Mouse (Mus musculus) neural tube, embryonic 11.5 days (tissue): ENCODE results near the gene Akap9. TPM values are rescaled to one million over a fixed set of nuclear protein-coding genes. Genes with fewer than 3 reads are reported as not detected.
A peak's percentile ranks its signal among the peaks of the same experiment; 100 is the strongest.
"Not testable (repeated sequence)": the region's sequence is repeated elsewhere in the genome, so short reads cannot be mapped to it uniquely, and the experiment has no call there.

Experiments used
- ATAC-seq: fragments of 200-750 bp; cut with Nextera tagmentation; 2 replicates; pipeline ENCODE4 v1.8.0; 2017; ENCODE audit warnings: moderate number of reproducible peaks, mild to moderate bottlenecking, moderate TSS enrichment, moderate library complexity; ENCODE audit not compliant: insufficient read depth, low FRiP score, low TSS enrichment
- DNase-seq: peaks from one replicate; pipeline ENCODE4 v3.0.0-alpha.2; 2015; ENCODE audit warnings: low spot score
- H3K27ac ChIP-seq: fragments of 300-500 bp; sonication (generic); 2 replicates; pipeline ENCODE4 v1.5.1; 2014; ENCODE audit warnings: low read depth, mild to moderate bottlenecking, low read length
- H3K27me3 ChIP-seq: fragments of 300-500 bp; sonication (generic); 2 replicates; pipeline ENCODE4 v1.6.1; 2014; ENCODE audit warnings: mild to moderate bottlenecking, low read length, mixed read lengths; ENCODE audit not compliant: control insufficient read depth, insufficient read depth
- H3K36me3 ChIP-seq: fragments of 300-500 bp; sonication (generic); 2 replicates; pipeline ENCODE4 v1.6.1; 2014; ENCODE audit warnings: mild to moderate bottlenecking, low read length, moderate library complexity, mixed read lengths; ENCODE audit not compliant: control insufficient read depth, insufficient read depth
- H3K4me1 ChIP-seq: fragments of 300-500 bp; sonication (generic); 2 replicates; pipeline ENCODE4 v1.6.1; 2014; ENCODE audit warnings: low read length, mixed read lengths; ENCODE audit not compliant: control insufficient read depth, insufficient read depth
- H3K4me2 ChIP-seq: fragments of 300-500 bp; sonication (generic); 2 replicates; pipeline ENCODE4 v1.6.1; 2014; ENCODE audit warnings: low read depth, mild to moderate bottlenecking, moderate library complexity
- H3K4me3 ChIP-seq: fragments of 300-500 bp; sonication (generic); 2 replicates; pipeline ENCODE4 v1.5.1; 2014; ENCODE audit warnings: low read depth, low read length
- H3K9ac ChIP-seq: fragments of 300-500 bp; sonication (generic); 2 replicates; pipeline ENCODE4 v1.6.1; 2014; ENCODE audit warnings: mild to moderate bottlenecking, low read length
- H3K9me3 ChIP-seq: fragments of 300-500 bp; sonication (generic); 2 replicates; pipeline ENCODE4 v1.6.1; 2016; ENCODE audit warnings: low read length; ENCODE audit not compliant: control insufficient read depth
- WGBS: fragments of 180-500 bp; shearing (Covaris S2); extraction: QIAGEN DNeasy Blood & Tissue Kit; methylation state at CpG from one replicate; pipeline ENCODE4 v1.1.7; 2014; 5-methylcytosine and 5-hydroxymethylcytosine counted together
- polyA plus RNA-seq: library from polyadenylated mRNA; unstranded; fragments of >200 nt; fragmentation: Nextera tagmentation; extraction: Ambion mirVana; gene quantifications from 2 replicates; pipeline ENCODE4 v1.2.1, GENCODE M21; 2014

Akap9 gene
- polyA plus RNA-seq, 1 experiment from 2014 or later: 144 TPM

- Histone ChIP-seq H3K9me3 (no peaks in the 10 kb centered on the region), H3K27me3 (no peaks in the 10 kb centered on the region), H3K27ac (peak within 1 kb of the TSS; percentile 96), H3K4me3 (peak within 1 kb of the TSS; percentile 97), H3K36me3 (peaks cover 9% of the 10 kb centered on the region), H3K4me2 (peak within 1 kb of the TSS; percentile 73), H3K9ac (peak within 1 kb of the TSS; percentile 80), H3K4me1 (peaks cover 8% of the 10 kb centered on the region; the same call in 1 of the 2 replicates)
- peak; percentile 94 for DNase-seq
- WGBS: under 1% methylated on average over 59 of the region's 59 CpGs
- ATAC-seq: peak; percentile 98
These were observed 176.6 kb downstream of the Akap9 start, which contains the start of gene Cyp51 for GRCm38 (mm10) chr5:4104341-4105040. TSS of gene Cyp51 (minus strand) at chr5:4104746.

GRCm38 (mm10) chr5:4105651-4106186 lies 177.9 kb downstream of the Akap9 start:
- no peak for ATAC-seq
- WGBS: 93% methylated on average over 2 of the region's 2 CpGs

GRCm38 (mm10) chr5:4107056-4107455 lies 179.2 kb downstream of the Akap9 start:
- DNase-seq, H3K9me3 ChIP-seq, H3K4me1 ChIP-seq, H3K27ac ChIP-seq, H3K27me3 ChIP-seq, H3K4me2 ChIP-seq, H3K4me3 ChIP-seq, H3K9ac ChIP-seq, ATAC-seq, H3K36me3 ChIP-seq: not testable (repeated sequence)
- WGBS: 52% methylated on average over 7 of the region's 7 CpGs

More at GRCm38 (mm10) chr5:4105651-4106186, 177.9 kb downstream of the Akap9 start:
- no peaks in the 10 kb centered on the region for H3K27me3 ChIP-seq
- H3K4me3 ChIP-seq: no peak overlapping the region
- H3K9me3 ChIP-seq: no peaks in the 10 kb centered on the region
- H3K4me1 ChIP-seq: peaks cover 8% of the 10 kb centered on the region; the same call in 1 of the 2 replicates
- no peak overlapping the region for H3K27ac ChIP-seq
- DNase-seq: no peak
- no peak overlapping the region for H3K9ac ChIP-seq
- H3K36me3 ChIP-seq: peaks cover 5% of the 10 kb centered on the region
- H3K4me2 ChIP-seq: no peak overlapping the region

GRCm38 (mm10) chr5:4112570-4113098 lies 184.8 kb downstream of the Akap9 start:
- Histone ChIP-seq H3K27ac (no peak overlapping the region), H3K4me2 (no peak overlapping the region), H3K4me3 (no peak overlapping the region), H3K27me3 (no peaks in the 10 kb centered on the region), H3K36me3 (no peaks in the 10 kb centered on the region), H3K4me1 (no peaks in the 10 kb centered on the region), H3K9ac (no peak overlapping the region), H3K9me3 (no peaks in the 10 kb centered on the region)
- 95% methylated on average over 5 of the region's 5 CpGs for WGBS
- ATAC-seq: no peak
- no peak for DNase-seq

Other genes starting within 250 kb of the Akap9 start
- 17.3 and 17.4 TPM in 2 replicates for gene Ankib1, start 125.1 kb upstream of the Akap9 start, polyA plus RNA-seq
- 61.3 and 62.8 TPM in 2 replicates for gene Krit1, start 124.9 kb upstream of the Akap9 start, polyA plus RNA-seq
- 0.20 TPM in 1 of 2 replicates, not detected in the other for gene Lrrd1, start 82.9 kb upstream of the Akap9 start, polyA plus RNA-seq
- gene Mterf1a, start 34.1 kb upstream of the Akap9 start, polyA plus RNA-seq: 7.9 and 10.3 TPM in 2 replicates
- 164 TPM in 2 replicates for gene Cyp51, start 176.7 kb downstream of the Akap9 start, polyA plus RNA-seq